Mouse (Mus musculus): ENCODE results near the gene P3h2. TPM values are rescaled to one million over a fixed set of nuclear protein-coding genes. Genes with fewer than 3 reads are reported as not detected.

Gene P3h2
- polyA plus RNA-seq (2014; fragmentation: Illumina TruSeq; extraction: RNeasy Lipid Tissue Mini Kit (QIAGEN cat#74804)): 25.0 TPM

DNA sequence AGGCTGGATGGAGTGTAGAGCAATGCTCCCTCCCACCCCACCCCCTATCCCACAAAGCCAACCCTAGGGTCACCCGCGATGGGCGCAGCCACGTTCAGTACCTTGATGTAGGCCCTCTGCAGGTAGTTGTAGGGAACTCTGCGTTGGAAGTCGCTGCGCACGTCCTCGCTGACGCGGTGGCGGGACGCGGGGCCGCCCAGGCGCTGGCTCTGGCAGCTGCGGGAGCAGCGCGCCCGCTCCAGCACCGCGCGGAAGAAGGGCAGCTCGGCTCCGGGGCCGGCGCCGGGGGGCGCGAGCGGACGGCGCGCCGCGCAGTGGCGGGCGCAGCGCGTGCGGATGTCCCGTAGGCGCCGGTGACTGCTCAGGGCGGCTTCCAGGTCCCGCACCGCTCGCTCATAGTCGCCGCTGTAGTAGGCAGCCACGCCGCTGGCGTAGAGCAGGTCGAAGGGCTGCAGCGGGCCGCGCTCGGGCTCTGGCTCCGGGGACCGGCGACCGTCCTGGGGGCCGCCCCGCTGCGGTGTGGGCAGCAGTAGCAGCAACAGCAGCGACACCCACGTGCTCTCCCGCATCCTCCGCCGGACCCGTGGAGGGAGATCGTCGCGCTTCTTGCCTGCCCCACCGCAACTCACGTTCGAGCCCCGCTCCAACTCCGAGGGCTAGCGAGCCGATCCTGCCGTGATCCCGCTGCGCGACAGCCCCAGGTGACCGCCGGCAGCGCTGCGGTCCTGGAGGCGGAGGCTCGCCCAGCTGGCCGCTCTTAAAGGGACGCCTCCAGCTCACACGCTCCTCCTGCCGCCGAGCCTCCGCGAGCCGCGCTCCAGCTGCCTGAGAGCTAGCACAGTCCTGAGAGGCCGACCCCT, at the start of gene P3h2:
Gene P3h2, minus strand, starts transcription at position 670 of the 860 bp plus-strand sequence.

